Mouse (Mus musculus): ENCODE data around the gene Ovol2.

GRCm38 (mm10) chr2:144310273-144310672 is 21.7 kb downstream of the Ovol2 start:
- TF ChIP-seq CTCF (IDR thresholded peaks at IDR 0.05; ENCODE audit: low read depth, low read length) (no peak), POLR2AphosphoS5 (IDR thresholded peaks at IDR 0.05; ENCODE audit: insufficient replicate concordance, low read depth, low read length) (no peak), GATA1 (IDR thresholded peaks at IDR 0.05; ENCODE audit: borderline replicate concordance, low read length) (no peak)
